ENCODE assay signal across 12 mouse cellular contexts in the genomic region with DNA sequence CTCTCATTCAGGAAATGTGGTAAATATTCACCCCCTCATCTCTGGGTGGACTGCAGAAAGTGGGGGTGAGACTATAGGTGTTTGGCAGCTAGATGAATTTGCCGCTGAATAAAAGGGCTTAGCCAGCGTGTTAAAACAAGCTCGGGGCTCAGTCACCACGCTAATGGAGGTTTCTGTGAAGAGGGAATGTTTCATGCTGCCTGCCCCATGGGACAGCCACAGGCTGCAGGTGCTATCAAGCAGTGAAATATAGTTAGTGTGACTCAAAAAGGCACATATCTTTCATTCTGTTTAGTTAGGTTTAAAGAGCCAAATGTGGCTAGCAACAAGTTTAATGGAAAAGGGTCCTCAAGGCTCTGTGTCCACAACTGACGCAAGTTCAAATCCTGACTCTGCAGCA.
A peak's percentile ranks its signal among the peaks of the same experiment; 100 is the strongest.
DNase-seq lines count a peak whose midpoint lies in the region; ATAC-seq lines count a peak whose summit lies in the region.
"Had no signal": no experiment of that assay in that cellular context is flagged by ENCODE, and none has a peak within 500 bp of the region (broad histone marks: within the 10 kb centered on the region; RNA-seq: fewer than 3 reads in every experiment).

No protein-coding gene starts in this region.

- no peaks in the 10 kb centered on the region for H3K9me3 ChIP-seq in embryonic facial prominence, embryonic 10.5 days
- no peaks in the 10 kb centered on the region for H3K9me3 ChIP-seq in embryonic facial prominence, embryonic 14.5 days (ENCODE audit: control insufficient read depth, low read length)
- H3K9me3 ChIP-seq in hindbrain, embryonic 13.5 days, result no peaks in the 10 kb centered on the region
- H3K9me3 ChIP-seq in midbrain, embryonic 16.5 days (replicated peaks; ENCODE audit: control insufficient read depth, low read length, poor library complexity, severe bottlenecking), result no peaks in the 10 kb centered on the region

- H3K4me3 ChIP-seq in embryonic facial prominence, embryonic 10.5 days, result no peak overlapping the region
- no peak overlapping the region for H3K4me3 ChIP-seq in embryonic facial prominence, embryonic 14.5 days (ENCODE audit: low read depth, low read length)
- H3K4me3 ChIP-seq in hindbrain, embryonic 13.5 days, result no peak overlapping the region
- no peak overlapping the region for H3K4me3 ChIP-seq in midbrain, embryonic 16.5 days (ENCODE audit: low read depth, low read length)

- peak overlapping the region; percentile 73; the same call in 1 of the 2 replicates for H3K27ac ChIP-seq in embryonic facial prominence, embryonic 10.5 days (replicated peaks)
- peak overlapping the region; percentile 66 for H3K27ac ChIP-seq in embryonic facial prominence, embryonic 14.5 days (replicated peaks; ENCODE audit: low read depth, low read length)
- peak overlapping the region; percentile 81 for H3K27ac ChIP-seq in hindbrain, embryonic 13.5 days
- H3K27ac ChIP-seq in midbrain, embryonic 16.5 days (ENCODE audit: low read length), result peak overlapping the region; percentile 41; the same call in 1 of the 2 replicates

- no peaks in the 10 kb centered on the region for H3K36me3 ChIP-seq in embryonic facial prominence, embryonic 10.5 days (replicated peaks)
- no peaks in the 10 kb centered on the region for H3K36me3 ChIP-seq in embryonic facial prominence, embryonic 14.5 days (ENCODE audit: control insufficient read depth, insufficient read depth, low read length)
- no peaks in the 10 kb centered on the region for H3K36me3 ChIP-seq in hindbrain, embryonic 13.5 days
- H3K36me3 ChIP-seq in midbrain, embryonic 16.5 days (ENCODE audit: control insufficient read depth, insufficient read depth, low read length), result no peaks in the 10 kb centered on the region

- no peak overlapping the region for H3K4me2 ChIP-seq in embryonic facial prominence, embryonic 14.5 days (ENCODE audit: low read depth, low read length)
- H3K4me2 ChIP-seq in hindbrain, embryonic 13.5 days, result no peak overlapping the region
- no peak overlapping the region for H3K4me2 ChIP-seq in midbrain, embryonic 16.5 days (ENCODE audit: low read length)

- DNase-seq in embryonic facial prominence, embryonic 10.5 days (ENCODE audit: low spot score), result no peak
- DNase-seq in embryonic facial prominence, embryonic 14.5 days (ENCODE audit: low spot score), result no peak
- no peak for DNase-seq in thymus, postnatal 25 days
- DNase-seq in cerebellum, adult 9-11 months, result no peak
- no peak for DNase-seq in left cerebral cortex, adult 18-20 months (ENCODE audit: low spot score in 2 of 2)
- DNase-seq: cerebellum, postnatal 25 days; kidney, postnatal 36 days; lung, postnatal 14 days; right cerebral cortex, postnatal 14 days had no signal

- ATAC-seq in embryonic facial prominence, embryonic 14.5 days (ENCODE audit: low read depth), result no peak
- ATAC-seq in hindbrain, embryonic 13.5 days (ENCODE audit: low FRiP score), result no peak
- ATAC-seq in midbrain, embryonic 16.5 days, result no peak; the same call in 1 of the 2 replicates
- ATAC-seq in erythroid progenitor cell, adult 5-6 weeks (replicated peaks; ENCODE audit: low FRiP score, poor library complexity, severe bottlenecking), result no peak

- peaks cover 21% of the 10 kb centered on the region for H3K27me3 ChIP-seq in embryonic facial prominence, embryonic 10.5 days (replicated peaks; ENCODE audit: low read depth, poor library complexity, severe bottlenecking)
- no peaks in the 10 kb centered on the region for H3K27me3 ChIP-seq in embryonic facial prominence, embryonic 14.5 days (replicated peaks; ENCODE audit: control insufficient read depth, insufficient read depth, low read length)
- no peaks in the 10 kb centered on the region for H3K27me3 ChIP-seq in hindbrain, embryonic 13.5 days
- no peaks in the 10 kb centered on the region for H3K27me3 ChIP-seq in midbrain, embryonic 16.5 days (ENCODE audit: control insufficient read depth, insufficient read depth, low read depth, low read length)

- peaks cover 57% of the 10 kb centered on the region for H3K4me1 ChIP-seq in embryonic facial prominence, embryonic 10.5 days
- peaks cover 72% of the 10 kb centered on the region for H3K4me1 ChIP-seq in embryonic facial prominence, embryonic 14.5 days (ENCODE audit: control insufficient read depth, insufficient read depth, low read length)
- H3K4me1 ChIP-seq in hindbrain, embryonic 13.5 days (replicated peaks), result peaks cover 50% of the 10 kb centered on the region
- H3K4me1 ChIP-seq in midbrain, embryonic 16.5 days (ENCODE audit: control insufficient read depth, insufficient read depth, low read length), result peaks cover 10% of the 10 kb centered on the region

- WGBS in embryonic facial prominence, embryonic 10.5 days, result 61% methylated on average over 5 of the region's 5 CpGs
- WGBS in embryonic facial prominence, embryonic 14.5 days, result 37% methylated on average over 5 of the region's 5 CpGs
- 35% methylated on average over 5 of the region's 5 CpGs for WGBS in hindbrain, embryonic 13.5 days
- 29% methylated on average over 5 of the region's 5 CpGs for WGBS in midbrain, embryonic 16.5 days

- H3K9ac ChIP-seq in embryonic facial prominence, embryonic 14.5 days (ENCODE audit: low read depth, low read length), result no peak overlapping the region
- no peak overlapping the region for H3K9ac ChIP-seq in hindbrain, embryonic 13.5 days
- no peak overlapping the region for H3K9ac ChIP-seq in midbrain, embryonic 16.5 days (ENCODE audit: low read depth, low read length)
